Mouse (Mus musculus) hematopoietic stem cell, adult 5-6 weeks (primary cell): ENCODE results near the gene Bfsp1. TPM values are rescaled to one million over a fixed set of nuclear protein-coding genes. Genes with fewer than 3 reads are reported as not detected.

Experiments
- ATAC-seq, 2 experiments: fragments of 125-278 bp in 1 of 2; replicated peaks in 1 of 2; 2 replicates each; pipeline ENCODE4 v1.8.0; 2016 to 2017; ENCODE audit warnings: inconsistent platforms in 2 of 2, mild to moderate bottlenecking in 2 of 2, moderate number of reproducible peaks in 2 of 2, low read depth in 1 of 2, moderate TSS enrichment in 1 of 2; ENCODE audit not compliant: low FRiP score in 2 of 2, poor library complexity in 2 of 2, severe bottlenecking in 2 of 2, insufficient read depth in 1 of 2, low TSS enrichment in 1 of 2
- total RNA-seq: library from RNA; stranded (forward); fragments of 172-1452, 232-1000 nt; gene quantifications from 2 replicates; pipeline ENCODE4 v1.2.3, GENCODE M21; 2017

Bfsp1 gene
- total RNA-seq, 1 experiment from 2014 or later: not detected

- no peak for ATAC-seq
Observed at GRCm38 (mm10) chr2:143870936-143871688, 8.1 kb upstream of the Bfsp1 start.

GRCm38 (mm10) chr2:143867326-143867725 is 4.4 kb upstream of the Bfsp1 start:
- peak; percentile 92 to 95 for ATAC-seq

- no peak for ATAC-seq
Observed at GRCm38 (mm10) chr2:143864600-143864999, 1.6 kb upstream of the Bfsp1 start.

GRCm38 (mm10) chr2:143859166-143859565 is 3.8 kb downstream of the Bfsp1 start:
- ATAC-seq: no peak

GRCm38 (mm10) chr2:143853447-143853846 is 9.5 kb downstream of the Bfsp1 start:
- ATAC-seq: no peak

- ATAC-seq: no peak
Observed at GRCm38 (mm10) chr2:143852295-143853275, 10.4 kb downstream of the Bfsp1 start.

- no peak for ATAC-seq
Observed at GRCm38 (mm10) chr2:143851354-143852221, 11.4 kb downstream of the Bfsp1 start.

- no peak for ATAC-seq
Observed at GRCm38 (mm10) chr2:143847291-143847690, 15.7 kb downstream of the Bfsp1 start.

GRCm38 (mm10) chr2:143846799-143847198 is 16.2 kb downstream of the Bfsp1 start:
- ATAC-seq: peak in 1 of 2 experiments; percentile 17; a peak in 1 of 4 replicates

GRCm38 (mm10) chr2:143844779-143845178 is 18.2 kb downstream of the Bfsp1 start:
- no peak for ATAC-seq

GRCm38 (mm10) chr2:143841536-143841935 is 21.4 kb downstream of the Bfsp1 start:
- no peak for ATAC-seq

GRCm38 (mm10) chr2:143840895-143841294 is 22.1 kb downstream of the Bfsp1 start:
- ATAC-seq: no peak

- no peak for ATAC-seq
Observed at GRCm38 (mm10) chr2:143839458-143839857, 23.5 kb downstream of the Bfsp1 start.

- peak; percentile 61 to 74 for ATAC-seq
Observed at GRCm38 (mm10) chr2:143838698-143839097, 24.3 kb downstream of the Bfsp1 start.

GRCm38 (mm10) chr2:143837291-143837701 is 25.7 kb downstream of the Bfsp1 start:
- ATAC-seq: peak; percentile 54 to 74; a peak in 3 of 4 replicates

GRCm38 (mm10) chr2:143835820-143836219 is 27.2 kb downstream of the Bfsp1 start:
- ATAC-seq: no peak

- ATAC-seq: no peak; a peak in 1 of 4 replicates
Observed at GRCm38 (mm10) chr2:143834082-143834481, 28.9 kb downstream of the Bfsp1 start.
